Mouse (Mus musculus) T-helper 2 cell (primary cell): Measurements from ENCODE around the gene Tmem191c.

ENCODE experiments used
- in situ Hi-C: fragments of 300-600 bp; cut with MboI, MseI; formaldehyde crosslinking; loops from one replicate; pipeline ENCODE4 v1.15.1; 2025; ENCODE audit warnings: high pct_unique_total_duplicates

Gene Tmem191c

GRCm38 (mm10) chr16:17266113-17266512, 9.8 kb upstream of the Tmem191c start:
- in situ Hi-C loops, result loop anchor here (10.0 kb wide), 1 partner anchor 1391 kb away; no protein-coding TSS in a partner anchor

GRCm38 (mm10) chr16:17267937-17268336, 7.9 kb upstream of the Tmem191c start:
- in situ Hi-C loops, result loop anchor here (10.0 kb wide), 1 partner anchor 1393 kb away; no protein-coding TSS in a partner anchor

DNA sequence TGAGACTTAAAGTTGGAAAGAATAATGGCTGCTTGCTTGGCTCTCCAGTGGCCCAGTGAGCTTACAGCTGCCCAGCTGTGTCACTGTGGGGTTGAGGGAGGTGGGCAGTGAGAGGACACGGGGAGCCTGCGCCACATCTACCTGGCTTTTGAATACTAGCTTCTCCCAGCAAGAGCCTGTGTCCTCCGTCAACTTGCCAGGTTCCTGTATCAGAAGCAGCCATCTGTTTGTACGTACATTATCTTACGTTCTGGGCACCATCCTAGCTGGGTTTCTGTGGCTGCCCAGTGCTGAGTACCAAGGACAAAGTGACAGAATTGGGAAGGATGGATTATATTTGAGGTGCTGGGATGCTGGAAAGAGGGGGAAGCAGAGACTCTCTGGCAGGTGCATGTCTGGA, 6.0 kb upstream of the Tmem191c start:
- in situ Hi-C loops, result loop anchor here (5.0 to 10.0 kb wide), 2 partner anchors 63 to 1395 kb away; partner anchors contain the start of gene Rimbp3

DNA sequence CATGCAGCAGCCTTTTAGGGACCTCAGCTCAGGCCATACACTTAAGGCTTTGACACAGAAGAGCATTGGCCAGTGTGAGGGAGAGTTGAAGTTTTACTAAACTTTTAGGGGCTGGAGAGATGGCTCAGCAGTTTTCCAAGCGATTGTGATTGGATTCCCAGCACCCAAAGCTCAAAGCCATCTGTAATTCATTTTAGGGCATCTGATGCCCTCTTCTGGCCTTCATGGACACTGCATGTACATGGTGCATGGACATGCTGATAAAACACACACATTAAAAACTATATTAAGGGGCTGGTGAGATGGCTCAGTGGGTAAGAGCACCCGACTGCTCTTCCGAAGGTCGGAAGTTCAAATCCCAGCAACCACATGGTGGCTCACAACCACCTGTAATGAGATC, 4.8 kb upstream of the Tmem191c start:
- in situ Hi-C loops, result loop anchor here (5.0 kb wide), 1 partner anchor 64 kb away; the partner anchor contains the start of gene Rimbp3

DNA sequence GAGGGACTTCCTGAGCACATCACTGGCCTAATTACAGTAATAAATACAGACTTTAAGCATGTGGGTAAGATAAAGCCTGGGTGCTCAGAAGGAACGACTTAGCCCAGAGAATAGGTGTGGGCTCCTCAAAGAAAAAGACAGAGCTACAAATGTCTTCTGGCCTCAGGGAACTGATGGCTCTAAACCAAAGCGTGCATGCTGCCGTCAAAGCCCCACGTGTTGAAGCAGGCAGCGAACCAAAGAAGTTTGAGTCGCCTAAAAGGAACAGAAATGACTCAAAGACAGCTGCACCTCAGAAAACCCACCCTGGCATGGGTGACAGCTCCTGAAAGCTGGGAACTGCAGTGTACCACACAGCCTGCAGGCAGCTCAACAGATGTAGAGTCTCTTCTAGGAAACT, 4.0 kb upstream of the Tmem191c start:
- in situ Hi-C loops, result loop anchor here (5.0 kb wide), 1 partner anchor 65 kb away; the partner anchor contains the start of gene Rimbp3

DNA sequence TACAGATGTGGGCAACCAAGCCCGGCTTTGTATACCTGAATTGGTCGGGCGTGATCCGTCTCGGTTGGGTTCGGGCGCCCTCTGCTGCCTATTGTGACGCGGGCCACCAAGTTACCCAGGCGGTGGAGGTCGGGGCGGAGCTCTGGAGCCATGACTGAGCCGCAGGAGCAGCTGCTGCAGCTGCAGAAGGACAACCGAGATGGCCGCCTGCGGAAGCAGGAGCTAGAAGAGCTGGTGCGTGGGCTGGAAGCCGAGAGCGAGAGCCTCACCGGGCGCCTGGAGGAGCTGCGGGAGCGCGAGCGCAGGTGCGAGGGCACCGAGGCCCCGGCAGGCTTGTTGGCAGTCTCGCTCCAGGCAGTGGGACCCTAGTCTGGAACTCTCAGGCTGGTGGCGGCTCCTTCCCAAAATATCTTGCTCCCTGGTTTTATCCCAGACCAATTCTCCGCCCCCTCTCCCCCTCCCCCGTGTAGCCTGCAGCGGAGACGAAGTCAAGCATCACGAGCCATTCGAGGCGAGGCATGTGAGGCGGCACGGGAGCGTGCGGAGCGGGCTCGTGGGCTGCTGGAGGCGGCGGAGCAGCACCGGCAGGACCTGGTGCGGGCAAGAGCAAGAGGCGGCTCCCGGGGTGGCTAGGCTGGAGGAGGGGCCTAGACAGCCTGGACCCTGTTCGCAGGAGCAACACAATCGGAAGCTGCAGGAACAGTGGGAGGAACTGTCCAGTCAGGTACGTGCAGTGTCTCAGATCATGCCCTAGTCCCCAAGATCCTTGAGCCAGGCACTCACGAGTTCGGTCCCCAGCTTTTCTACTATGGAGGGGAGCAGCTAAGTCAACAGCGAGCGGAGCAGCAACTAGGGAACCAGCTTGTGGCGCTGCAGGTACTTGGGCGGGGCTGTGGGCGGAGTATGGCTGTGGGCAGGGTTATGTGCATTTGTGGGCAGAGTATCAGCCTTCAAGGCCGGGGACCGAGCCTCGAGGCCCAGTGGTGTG, 581 bp downstream of the Tmem191c start:
- in situ Hi-C loops, result no loop called here

DNA sequence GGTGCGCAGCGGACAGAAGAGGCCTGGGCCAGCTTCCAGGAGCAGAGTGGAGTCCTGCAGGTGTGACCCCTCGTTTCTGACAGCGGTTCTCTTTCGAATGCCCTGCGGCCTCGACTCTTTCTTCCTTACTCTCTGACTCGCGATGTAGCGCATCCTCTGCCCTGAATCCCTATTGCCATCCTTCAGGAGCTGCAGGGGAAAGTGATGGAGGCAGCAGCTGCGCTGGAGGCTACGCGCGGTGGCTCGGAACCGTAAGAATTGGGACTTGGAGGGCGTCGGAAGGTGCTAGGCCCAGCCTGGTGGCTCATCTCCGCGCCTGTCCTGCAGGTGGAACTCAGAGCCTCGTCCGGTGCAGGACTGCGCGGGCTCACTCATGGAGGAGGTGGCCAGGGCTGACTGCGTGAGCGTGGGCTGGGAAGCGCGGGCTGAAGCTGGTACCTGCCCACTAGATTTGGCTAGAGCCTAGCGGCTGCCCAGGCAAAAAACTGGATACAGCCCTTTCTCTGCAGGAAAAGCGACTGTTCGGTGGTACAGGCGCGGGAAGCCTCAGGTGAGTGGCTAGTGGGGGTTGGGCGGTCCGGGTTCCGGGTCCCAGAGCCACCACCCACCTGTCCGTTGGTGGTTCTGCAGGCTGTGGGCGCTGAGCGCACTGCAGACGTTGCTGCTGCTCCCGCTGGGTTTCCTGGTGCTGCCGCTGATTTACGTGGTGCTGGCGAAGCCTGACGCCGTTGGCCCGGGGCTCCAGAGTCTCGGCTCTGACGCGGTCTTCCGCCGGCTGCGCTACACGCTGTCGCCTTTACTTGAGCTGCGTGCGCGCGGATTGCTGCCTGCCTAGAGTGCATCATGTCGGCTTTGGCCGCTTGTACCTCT, 1.7 kb downstream of the Tmem191c start:
- in situ Hi-C loops, result no loop called here

DNA sequence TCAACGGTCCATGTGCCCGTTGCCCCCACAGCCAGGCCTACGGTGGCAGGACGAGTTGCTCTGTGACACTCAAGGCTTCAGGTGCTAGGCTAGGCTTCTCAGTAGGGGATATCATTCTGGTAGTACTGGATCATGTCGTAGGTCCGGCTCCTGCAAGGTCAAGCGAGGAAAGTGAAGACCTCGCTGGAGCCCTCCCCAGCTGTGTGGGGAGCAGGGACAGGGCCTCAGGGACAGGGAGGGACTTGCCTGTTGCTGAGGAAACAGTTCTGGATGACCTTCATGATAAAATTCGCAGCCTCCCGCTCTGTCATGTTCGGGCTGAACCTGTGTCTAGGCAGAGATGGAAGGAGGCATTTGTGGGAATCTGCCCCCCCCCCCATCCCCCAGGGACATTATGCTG, 4.6 kb downstream of the Tmem191c start:
- in situ Hi-C loops, result no loop called here

- in situ Hi-C loops, result no loop called here
Observed at GRCm38 (mm10) chr16:17283151-17283550, 7.3 kb downstream of the Tmem191c start.

GRCm38 (mm10) chr16:17287103-17287502, 11.2 kb downstream of the Tmem191c start:
- in situ Hi-C loops, result no loop called here

GRCm38 (mm10) chr16:17291016-17291415, 15.1 kb downstream of the Tmem191c start:
- in situ Hi-C loops, result no loop called here

GRCm38 (mm10) chr16:17292751-17293150, 16.9 kb downstream of the Tmem191c start:
- in situ Hi-C loops, result no loop called here

GRCm38 (mm10) chr16:17300818-17301217, 24.9 kb downstream of the Tmem191c start:
- in situ Hi-C loops, result no loop called here

- in situ Hi-C loops, result no loop called here
Observed at GRCm38 (mm10) chr16:17303521-17304245, 27.8 kb downstream of the Tmem191c start.

- in situ Hi-C loops, result no loop called here
Observed at GRCm38 (mm10) chr16:17307461-17307860, 31.6 kb downstream of the Tmem191c start.

DNA sequence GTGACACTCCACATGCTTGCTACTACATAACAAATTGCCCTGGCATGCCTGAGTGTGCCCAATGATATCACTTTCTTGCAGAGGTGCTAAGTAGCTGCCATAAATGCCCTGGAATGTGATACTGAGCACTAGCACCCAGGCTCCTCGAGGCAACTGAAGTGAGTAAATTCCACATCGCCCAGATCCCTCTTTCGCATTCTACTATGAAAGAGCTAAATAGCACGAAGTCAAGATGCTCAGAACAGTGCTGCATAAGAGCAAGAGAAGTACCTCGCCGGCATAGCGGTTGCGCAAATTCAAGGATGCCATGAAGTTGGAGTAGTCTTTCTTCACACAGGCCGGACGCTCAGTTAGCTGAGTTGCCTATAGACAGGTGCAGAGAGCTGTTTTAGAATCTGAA, 33.2 kb downstream of the Tmem191c start:
- in situ Hi-C loops, result no loop called here

DNA sequence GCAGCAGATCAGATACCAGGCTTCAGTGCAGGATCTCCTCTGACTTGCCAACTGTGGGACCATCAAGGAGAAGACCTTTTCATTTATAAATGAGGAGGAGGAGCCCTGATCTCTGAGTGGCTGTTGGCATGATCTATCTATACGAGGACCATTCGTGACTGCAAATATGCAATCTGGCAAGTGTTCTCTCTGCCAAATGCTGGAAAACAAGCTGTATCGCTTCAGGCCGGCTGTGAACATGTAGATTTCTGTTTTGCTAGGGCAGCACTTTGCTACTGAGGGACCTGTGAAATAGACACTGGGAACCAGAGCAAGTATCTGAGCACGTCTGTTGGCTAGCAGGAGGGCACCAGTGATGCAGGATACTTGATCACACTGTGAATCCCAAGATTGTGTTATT, 36.7 kb downstream of the Tmem191c start:
- in situ Hi-C loops, result no loop called here

- in situ Hi-C loops, result no loop called here
Observed at GRCm38 (mm10) chr16:17316554-17316953, 40.7 kb downstream of the Tmem191c start.

DNA sequence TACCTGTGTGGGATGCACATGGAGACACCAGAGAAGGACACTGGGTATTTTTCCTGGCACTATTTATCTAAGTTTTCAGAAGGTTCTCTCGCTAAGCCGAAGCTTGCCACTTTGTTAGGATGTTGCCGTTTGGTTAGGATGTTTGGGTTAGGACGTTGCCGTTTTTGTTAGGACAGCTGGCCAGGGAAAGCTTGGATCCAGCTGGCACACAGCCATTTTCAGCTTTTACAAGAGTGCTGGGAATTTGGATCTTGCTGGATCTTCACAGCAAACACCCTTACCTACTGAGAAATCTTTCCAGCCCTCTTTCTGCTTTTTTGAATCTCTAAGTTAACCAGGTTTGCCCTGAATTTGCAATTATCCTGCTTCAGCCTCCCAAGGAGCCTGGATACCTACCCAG, 45.6 kb downstream of the Tmem191c start:
- in situ Hi-C loops, result no loop called here

- in situ Hi-C loops, result no loop called here
Observed at GRCm38 (mm10) chr16:17324745-17325144, 48.9 kb downstream of the Tmem191c start.

DNA sequence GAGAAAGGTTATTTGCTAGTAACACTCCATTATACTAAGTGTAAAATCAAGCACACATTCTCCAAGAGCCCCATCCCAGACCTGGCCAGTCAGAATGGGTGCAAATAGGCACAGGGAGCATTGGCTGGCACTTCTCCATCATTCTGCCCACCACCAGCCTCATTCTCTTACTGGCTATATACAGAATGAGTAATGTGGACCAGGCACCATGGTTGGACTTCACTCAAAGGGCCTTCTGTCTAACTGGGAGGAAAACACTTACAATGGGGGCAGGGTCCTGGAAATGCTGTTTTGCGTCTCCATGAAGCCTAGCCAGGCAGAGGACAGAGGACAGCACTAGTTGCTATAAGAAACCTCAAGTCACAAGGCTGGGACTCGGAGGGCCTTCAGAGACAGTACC, 50.2 kb downstream of the Tmem191c start:
- in situ Hi-C loops, result no loop called here
